Mouse (Mus musculus) embryo, embryonic 11 days (tissue): ENCODE measurements at regions not wholly inside any gene's neighbourhood (a gene's known extent, or its start where the extent isn't known, plus 50 kb on each side); places are given as distances from the start of the nearest gene placed in this dataset.

Experiments used
- DNase-seq: peaks from one replicate; pipeline ENCODE4 v3.0.0-alpha.2; 2015

DNA sequence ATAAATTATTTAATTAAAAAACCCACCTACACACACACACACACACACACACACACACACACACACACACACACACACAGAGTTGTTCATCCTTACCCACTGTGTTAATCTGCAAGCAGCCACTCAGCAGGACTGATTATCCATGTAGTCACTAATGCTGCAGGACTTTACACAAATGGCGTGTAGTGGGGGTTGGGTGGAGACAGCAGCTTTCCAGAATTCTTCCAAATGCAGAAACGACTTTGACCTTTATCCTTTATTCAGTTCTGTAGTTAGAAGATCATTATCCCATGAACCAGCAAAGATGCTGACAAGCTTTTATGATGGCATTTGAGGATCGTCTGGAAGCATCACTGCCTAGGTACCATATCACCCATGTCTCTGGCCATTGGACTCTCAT lies 52.0 kb upstream of the Peli2 start:
- DNase-seq: no peak
